Mouse (Mus musculus): ENCODE results near the gene Scn3b.

- TF ChIP-seq CTCF (IDR thresholded peaks at IDR 0.05) (no peak), EP300 (IDR thresholded peaks at IDR 0.05) (no peak)
Observed at GRCm38 (mm10) chr9:40294210-40294609, 25.2 kb downstream of the Scn3b start.
